Mouse (Mus musculus): ENCODE measurements around the gene Rassf2. TPM values are rescaled to one million over a fixed set of nuclear protein-coding genes. Genes with fewer than 3 reads are reported as not detected.

The Rassf2 gene
- polyA plus RNA-seq, 1 experiment from 2014 or later = 4.8 TPM

DNA sequence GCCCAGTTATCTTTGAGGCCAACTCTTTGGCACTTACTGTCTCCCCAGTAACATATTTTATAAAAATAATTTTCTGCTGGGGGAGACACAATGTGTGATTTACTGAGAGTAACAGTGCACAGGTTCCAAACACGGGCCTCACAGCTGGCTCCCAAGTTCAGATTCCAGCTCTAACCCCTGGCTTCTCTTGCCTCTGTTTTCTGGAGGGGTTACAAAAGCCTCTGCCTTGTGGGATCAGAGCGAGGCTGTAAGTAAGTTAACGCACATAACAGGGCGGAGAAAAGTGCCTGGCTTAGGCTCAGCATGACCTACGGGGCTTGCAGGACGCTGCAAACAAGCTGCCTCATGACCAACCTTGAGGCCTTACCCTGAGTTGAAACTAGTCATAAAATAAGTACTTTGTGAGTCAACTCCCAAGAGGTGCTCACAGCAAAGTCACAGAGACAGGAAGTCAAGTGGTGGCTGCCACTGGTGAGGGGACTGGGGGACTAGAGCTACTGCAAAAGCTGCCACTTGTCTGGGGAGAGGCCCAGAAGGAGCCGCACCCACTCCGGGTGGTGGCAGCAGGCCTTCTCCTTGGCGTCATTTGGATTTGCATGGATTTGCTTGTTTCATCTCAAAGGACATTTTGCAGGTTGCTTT is 25.4 kb downstream of the Rassf2 start:
- Histone ChIP-seq H3K4me3 (no peak overlapping the region), H3K4me1 (replicated peaks) (peaks cover 23% of the 10 kb centered on the region), H3K9me3 (replicated peaks) (no peaks in the 10 kb centered on the region), H3K27ac (ENCODE audit: poor library complexity, severe bottlenecking) (no peak overlapping the region), H3K27me3 (replicated peaks) (no peaks in the 10 kb centered on the region), H3K9ac (no peak overlapping the region), H3K36me3 (no peaks in the 10 kb centered on the region), H3K4me2 (no peak overlapping the region)
- no peak for ATAC-seq (ENCODE audit: insufficient number of reproducible peaks, low FRiP score)
- WGBS = 71% methylated on average over 9 of the region's 9 CpGs

DNA sequence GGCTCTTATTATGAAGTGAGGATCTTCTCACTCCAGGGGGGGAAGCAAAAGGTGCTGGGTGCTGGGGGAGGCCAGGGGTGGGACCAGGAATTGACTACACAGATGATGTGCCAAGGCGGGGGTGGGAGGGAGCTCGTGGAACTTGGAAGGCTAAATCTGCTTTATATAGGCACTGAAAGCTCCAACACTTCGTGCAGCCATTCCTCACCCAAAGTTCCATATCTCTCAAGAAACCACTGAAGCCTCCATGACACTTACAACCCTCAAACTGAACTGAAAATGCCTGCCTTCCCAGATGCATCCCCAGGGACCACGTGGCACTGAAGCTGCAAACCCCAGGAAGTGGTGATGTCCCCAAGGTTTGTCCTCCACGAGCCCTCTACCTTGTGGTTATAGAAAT is 26.1 kb downstream of the Rassf2 start:
- no peaks in the 10 kb centered on the region for H3K9me3 ChIP-seq (replicated peaks)
- H3K4me1 ChIP-seq (replicated peaks) = peaks cover 23% of the 10 kb centered on the region
- no peaks in the 10 kb centered on the region for H3K27me3 ChIP-seq (replicated peaks)
- no peak overlapping the region for H3K9ac ChIP-seq
- 70% methylated on average over 5 of the region's 5 CpGs for WGBS
- H3K4me2 ChIP-seq = no peak overlapping the region
- no peak overlapping the region for H3K27ac ChIP-seq (ENCODE audit: poor library complexity, severe bottlenecking)
- H3K4me3 ChIP-seq = no peak overlapping the region
- ATAC-seq (ENCODE audit: insufficient number of reproducible peaks, low FRiP score) = no peak
- H3K36me3 ChIP-seq = no peaks in the 10 kb centered on the region

DNA sequence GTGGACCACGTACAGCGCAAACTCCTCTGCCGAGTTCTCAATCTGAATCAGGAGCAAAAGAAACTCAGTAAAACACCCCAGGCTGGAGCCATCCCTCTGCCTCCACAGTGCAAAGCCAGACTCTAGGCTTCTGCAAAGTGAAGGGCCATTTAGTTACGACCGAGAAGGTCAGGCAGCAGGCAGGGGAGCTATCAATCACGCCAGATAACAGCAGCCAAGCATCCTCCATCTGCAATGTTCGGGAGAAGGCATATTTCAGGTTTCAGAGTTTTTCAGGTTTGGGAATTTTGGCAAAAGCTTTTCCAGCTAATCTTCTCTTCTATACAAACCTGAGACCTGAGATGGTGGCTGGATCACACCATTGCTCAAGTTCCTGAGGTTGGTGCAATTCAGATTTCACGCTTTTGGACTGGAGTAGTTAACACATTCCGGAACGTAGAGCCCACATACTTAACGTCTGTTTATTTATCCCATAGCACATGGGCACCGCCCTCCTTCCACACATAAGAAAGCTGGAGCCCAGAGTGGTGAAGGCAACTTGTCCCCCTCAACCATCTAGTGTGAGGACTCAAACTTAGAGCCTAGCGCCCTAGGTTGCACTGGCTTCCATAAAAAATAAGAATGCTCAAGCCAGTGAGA is 28.2 kb downstream of the Rassf2 start:
- Histone ChIP-seq H3K4me1 (replicated peaks) (peaks cover 24% of the 10 kb centered on the region), H3K27ac (ENCODE audit: poor library complexity, severe bottlenecking) (no peak overlapping the region), H3K9ac (no peak overlapping the region), H3K9me3 (replicated peaks) (no peaks in the 10 kb centered on the region), H3K36me3 (no peaks in the 10 kb centered on the region), H3K4me3 (no peak overlapping the region), H3K4me2 (no peak overlapping the region), H3K27me3 (replicated peaks) (no peaks in the 10 kb centered on the region)
- 62% methylated on average over 13 of the region's 13 CpGs for WGBS
- ATAC-seq (ENCODE audit: insufficient number of reproducible peaks, low FRiP score) = no peak

DNA sequence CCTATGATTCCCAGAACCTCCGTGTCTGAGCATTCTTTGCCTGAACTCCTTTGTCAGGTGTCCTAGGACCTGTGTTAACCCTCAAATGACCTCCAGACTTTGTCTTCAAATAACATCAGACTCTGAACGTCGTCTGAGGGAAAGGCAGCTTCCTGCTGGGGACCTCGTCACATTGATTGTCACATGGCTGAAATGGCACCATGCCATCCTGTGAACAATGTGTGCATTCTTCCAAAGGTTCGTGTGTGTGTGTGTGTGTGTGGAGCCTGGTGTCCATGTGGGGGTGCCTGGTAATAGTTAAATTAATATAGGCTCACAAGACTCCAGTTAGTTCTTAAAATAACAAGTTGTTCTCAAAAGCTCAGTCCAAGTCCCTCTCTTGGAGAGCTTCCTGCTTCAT is 32.7 kb downstream of the Rassf2 start:
- ATAC-seq (ENCODE audit: insufficient number of reproducible peaks, low FRiP score) = no peak
- no peak overlapping the region for H3K9ac ChIP-seq
- H3K4me3 ChIP-seq = no peak overlapping the region

DNA sequence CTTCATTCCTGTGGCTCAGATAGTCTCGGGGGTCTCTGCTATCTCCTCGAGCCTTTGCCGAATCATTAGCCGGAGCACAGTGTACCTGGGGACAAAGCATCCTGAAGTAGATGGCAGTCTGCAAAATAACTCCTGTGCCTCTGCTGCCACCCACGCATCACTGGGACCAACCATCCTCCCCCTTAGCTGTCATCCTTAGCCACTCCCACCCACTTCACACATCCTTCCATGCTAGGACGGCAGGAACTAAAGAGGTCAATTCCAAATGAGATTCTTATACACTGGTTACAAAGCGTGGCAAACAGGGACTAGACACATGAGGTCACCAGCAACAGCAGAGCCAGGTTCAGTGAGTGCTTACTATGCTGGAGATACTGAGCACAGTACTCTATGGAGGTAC is 33.7 kb downstream of the Rassf2 start:
- H3K9ac ChIP-seq = no peak overlapping the region
- H3K27ac ChIP-seq (ENCODE audit: poor library complexity, severe bottlenecking) = no peak overlapping the region
- no peak for ATAC-seq (ENCODE audit: insufficient number of reproducible peaks, low FRiP score)
- no peak overlapping the region for H3K4me2 ChIP-seq
- no peaks in the 10 kb centered on the region for H3K9me3 ChIP-seq (replicated peaks)
- H3K36me3 ChIP-seq = no peaks in the 10 kb centered on the region
- H3K27me3 ChIP-seq (replicated peaks) = no peaks in the 10 kb centered on the region; the same call in 1 of the 2 replicates
- WGBS = 72% methylated on average over 7 of the region's 7 CpGs
- no peak overlapping the region for H3K4me3 ChIP-seq
- peaks cover 42% of the 10 kb centered on the region for H3K4me1 ChIP-seq (replicated peaks)

More for the DNA sequence above, 32.7 kb downstream of the Rassf2 start:
- Histone ChIP-seq H3K4me1 (replicated peaks) (peaks cover 41% of the 10 kb centered on the region), H3K4me2 (no peak overlapping the region), H3K36me3 (no peaks in the 10 kb centered on the region), H3K9me3 (replicated peaks) (no peaks in the 10 kb centered on the region), H3K27me3 (replicated peaks) (no peaks in the 10 kb centered on the region; the same call in 1 of the 2 replicates), H3K27ac (ENCODE audit: poor library complexity, severe bottlenecking) (no peak overlapping the region)
- 39% methylated on average over 5 of the region's 5 CpGs for WGBS

DNA sequence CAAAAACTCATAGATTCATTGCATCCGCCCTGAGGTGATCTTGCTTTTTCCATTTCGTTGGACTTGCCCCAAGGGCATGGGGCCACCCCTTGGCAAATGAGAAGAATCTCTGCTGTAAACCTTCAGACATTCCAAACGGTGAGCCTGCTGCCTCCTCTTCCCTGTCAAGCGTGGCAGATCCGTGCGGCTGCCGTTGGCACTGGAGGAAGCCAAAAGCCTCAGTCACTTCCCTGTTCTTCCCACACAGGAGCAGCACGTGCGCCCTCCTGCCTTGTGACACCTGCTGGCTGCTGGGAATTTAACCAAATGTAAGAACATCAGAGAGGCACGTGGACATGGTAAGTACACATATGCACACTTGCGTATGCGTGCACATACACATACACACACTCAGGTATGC is 34.3 kb downstream of the Rassf2 start:
- H3K4me1 ChIP-seq (replicated peaks) = peaks cover 39% of the 10 kb centered on the region
- no peak overlapping the region for H3K27ac ChIP-seq (ENCODE audit: poor library complexity, severe bottlenecking)
- no peak for ATAC-seq (ENCODE audit: insufficient number of reproducible peaks, low FRiP score)
- H3K9ac ChIP-seq = no peak overlapping the region
- 84% methylated on average over 12 of the region's 12 CpGs for WGBS
- no peak overlapping the region for H3K4me3 ChIP-seq
- H3K27me3 ChIP-seq (replicated peaks) = no peaks in the 10 kb centered on the region; the same call in 1 of the 2 replicates
- no peaks in the 10 kb centered on the region for H3K9me3 ChIP-seq (replicated peaks)
- no peaks in the 10 kb centered on the region for H3K36me3 ChIP-seq
- H3K4me2 ChIP-seq = no peak overlapping the region

DNA sequence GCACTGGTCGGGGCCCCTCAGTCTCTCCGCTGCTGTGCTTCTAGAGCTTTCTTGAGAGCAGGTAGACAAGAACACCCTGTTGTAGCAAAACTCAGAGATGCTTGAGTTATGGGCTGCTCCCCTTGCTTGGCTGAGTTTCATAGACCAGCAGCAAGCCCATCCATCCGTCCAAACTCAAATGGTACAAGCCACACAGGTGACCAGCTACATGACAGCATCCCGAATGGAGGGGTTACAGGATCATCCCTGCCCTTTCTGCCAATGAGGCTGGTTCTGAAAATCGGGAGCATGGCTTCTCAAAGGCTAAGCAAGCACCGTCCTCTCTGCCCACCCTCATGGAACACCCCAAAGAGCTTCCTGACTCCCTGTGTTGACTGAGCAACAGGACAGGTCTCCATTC is 35.1 kb downstream of the Rassf2 start:
- WGBS = 88% methylated on average over 6 of the region's 6 CpGs
- peaks cover 39% of the 10 kb centered on the region for H3K4me1 ChIP-seq (replicated peaks)
- H3K27me3 ChIP-seq (replicated peaks) = no peaks in the 10 kb centered on the region; the same call in 1 of the 2 replicates
- H3K27ac ChIP-seq (ENCODE audit: poor library complexity, severe bottlenecking) = no peak overlapping the region
- H3K4me3 ChIP-seq = no peak overlapping the region
- H3K9ac ChIP-seq = no peak overlapping the region
- ATAC-seq (ENCODE audit: insufficient number of reproducible peaks, low FRiP score) = no peak
- H3K9me3 ChIP-seq (replicated peaks) = no peaks in the 10 kb centered on the region
- no peak overlapping the region for H3K4me2 ChIP-seq
- H3K36me3 ChIP-seq = no peaks in the 10 kb centered on the region

DNA sequence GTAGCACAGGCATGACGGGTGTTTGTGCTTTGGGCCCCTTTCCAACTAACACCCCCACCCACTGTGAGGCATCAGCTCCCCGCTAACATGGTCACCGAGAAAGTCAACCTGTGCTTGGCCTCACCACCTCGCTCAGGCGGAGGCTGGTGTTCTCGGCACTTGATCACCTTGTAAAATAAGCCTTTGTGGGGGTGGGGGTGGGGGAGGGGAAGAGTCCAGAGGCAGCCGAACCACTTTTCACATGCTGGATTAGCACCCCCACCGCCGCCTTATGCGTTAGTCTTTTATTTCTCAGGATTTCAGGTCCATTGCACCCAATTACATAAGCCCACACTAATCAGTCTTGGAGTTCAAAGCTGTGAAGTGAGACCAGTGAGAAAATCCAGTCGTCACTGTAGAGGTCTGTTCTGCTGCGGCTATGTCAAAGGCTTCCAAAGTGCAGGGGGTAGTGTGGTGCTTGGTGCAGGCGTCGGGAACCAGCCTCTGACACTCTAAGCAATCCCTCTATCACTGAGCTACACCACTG is 36.4 kb downstream of the Rassf2 start:
- Histone ChIP-seq H3K9me3 (replicated peaks) (no peaks in the 10 kb centered on the region), H3K9ac (no peak overlapping the region), H3K27ac (ENCODE audit: poor library complexity, severe bottlenecking) (no peak overlapping the region), H3K4me1 (replicated peaks) (peaks cover 39% of the 10 kb centered on the region), H3K27me3 (replicated peaks) (no peaks in the 10 kb centered on the region; the same call in 1 of the 2 replicates), H3K4me2 (peak overlapping the region; percentile 20), H3K36me3 (no peaks in the 10 kb centered on the region), H3K4me3 (no peak overlapping the region)
- no peak for ATAC-seq (ENCODE audit: insufficient number of reproducible peaks, low FRiP score)
- WGBS = 33% methylated on average over 14 of the region's 14 CpGs

DNA sequence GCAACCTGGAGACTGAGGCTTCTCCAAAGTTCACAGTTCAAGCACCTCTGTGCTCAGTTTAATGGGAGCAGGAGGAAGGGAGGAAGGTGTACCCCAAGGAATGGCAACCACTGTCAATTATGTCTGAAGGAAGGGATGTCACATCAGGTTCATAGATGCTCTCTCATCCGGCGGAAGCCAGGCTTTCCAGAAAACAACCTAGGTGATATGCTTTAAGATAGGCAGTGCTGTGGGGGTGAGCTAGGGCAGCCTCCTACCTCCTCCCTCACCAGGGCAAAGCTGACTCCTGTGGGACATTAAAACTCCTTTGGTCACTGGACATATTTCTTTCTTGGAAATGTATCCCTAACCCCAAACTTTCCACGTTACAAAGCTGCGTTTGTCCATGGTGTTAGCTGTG is 36.9 kb downstream of the Rassf2 start:
- Histone ChIP-seq H3K27ac (ENCODE audit: poor library complexity, severe bottlenecking) (no peak overlapping the region), H3K4me3 (no peak overlapping the region), H3K4me2 (no peak overlapping the region), H3K4me1 (replicated peaks) (peaks cover 42% of the 10 kb centered on the region), H3K9me3 (replicated peaks) (no peaks in the 10 kb centered on the region), H3K36me3 (no peaks in the 10 kb centered on the region), H3K9ac (no peak overlapping the region), H3K27me3 (replicated peaks) (no peaks in the 10 kb centered on the region; the same call in 1 of the 2 replicates)
- 66% methylated on average over 4 of the region's 4 CpGs for WGBS
- no peak for ATAC-seq (ENCODE audit: insufficient number of reproducible peaks, low FRiP score)

DNA sequence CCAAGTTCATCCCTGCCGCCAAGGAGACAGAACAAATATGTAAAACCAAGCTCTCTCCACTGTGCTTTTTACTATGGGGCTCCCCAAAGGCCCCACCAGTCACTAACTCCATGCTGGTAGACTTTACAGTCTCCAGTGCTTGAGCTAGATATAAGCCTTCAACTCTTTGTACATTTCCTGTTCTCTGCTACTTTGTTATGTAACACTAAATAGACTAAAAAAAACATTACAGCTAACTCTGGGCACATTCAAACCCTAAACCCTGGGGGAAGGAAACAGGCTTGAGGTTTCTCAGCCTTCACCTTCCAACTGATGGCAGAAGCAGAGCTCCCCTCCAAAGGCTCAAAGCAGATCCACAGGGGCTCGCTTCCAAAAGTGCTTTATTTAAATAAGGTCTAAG is 37.6 kb downstream of the Rassf2 start:
- H3K4me2 ChIP-seq = no peak overlapping the region
- H3K27me3 ChIP-seq (replicated peaks) = no peaks in the 10 kb centered on the region; the same call in 1 of the 2 replicates
- no peaks in the 10 kb centered on the region for H3K36me3 ChIP-seq
- peaks cover 41% of the 10 kb centered on the region for H3K4me1 ChIP-seq (replicated peaks)
- no peak for ATAC-seq (ENCODE audit: insufficient number of reproducible peaks, low FRiP score)
- no peak overlapping the region for H3K9ac ChIP-seq
- 84% methylated on average over 2 of the region's 2 CpGs for WGBS
- no peak overlapping the region for H3K27ac ChIP-seq (ENCODE audit: poor library complexity, severe bottlenecking)
- no peak overlapping the region for H3K4me3 ChIP-seq
- no peaks in the 10 kb centered on the region for H3K9me3 ChIP-seq (replicated peaks)

DNA sequence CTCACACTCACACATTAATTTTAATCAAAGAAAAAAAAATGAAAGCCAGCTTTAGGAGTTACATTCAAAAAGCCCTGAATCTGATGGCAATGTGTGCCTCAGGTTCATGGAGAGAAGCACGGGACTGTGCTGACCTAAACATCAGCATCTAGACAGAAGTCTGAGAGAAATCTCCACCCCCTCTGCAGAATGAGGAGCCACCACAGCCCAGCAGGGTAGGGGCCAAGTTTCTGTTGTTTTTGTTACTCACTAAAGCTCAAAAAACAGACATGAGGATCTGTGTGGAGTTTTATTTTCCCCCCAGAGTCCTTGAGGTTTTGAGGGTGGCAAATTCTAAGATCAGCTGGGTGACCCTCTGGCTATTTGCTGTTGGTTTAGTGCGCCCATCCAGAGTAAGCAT is 41.5 kb downstream of the Rassf2 start:
- no peak overlapping the region for H3K4me2 ChIP-seq
- H3K27ac ChIP-seq (ENCODE audit: poor library complexity, severe bottlenecking) = no peak overlapping the region
- no peaks in the 10 kb centered on the region for H3K36me3 ChIP-seq
- H3K27me3 ChIP-seq (replicated peaks) = no peaks in the 10 kb centered on the region
- ATAC-seq (ENCODE audit: insufficient number of reproducible peaks, low FRiP score) = no peak
- H3K4me1 ChIP-seq (replicated peaks) = peaks cover 17% of the 10 kb centered on the region
- no peak overlapping the region for H3K9ac ChIP-seq
- H3K9me3 ChIP-seq (replicated peaks) = no peaks in the 10 kb centered on the region
- no peak overlapping the region for H3K4me3 ChIP-seq
- WGBS = 64% methylated on average over 2 of the region's 2 CpGs
